Mouse (Mus musculus): ENCODE measurements around the gene Ifitm6.
A peak's percentile ranks its signal among the peaks of the same experiment; 100 is the strongest.
"Not testable (repeated sequence)": the region's sequence is repeated elsewhere in the genome, so short reads cannot be mapped to it uniquely, and the experiment has no call there.

Ifitm6 gene

GRCm38 (mm10) chr7:140974940-140975339 lies 42.8 kb downstream of the Ifitm6 start:
- no peak for DNase-seq (ENCODE audit: extremely low read depth, insufficient read length, low spot score)

- peak; percentile 47 for DNase-seq (ENCODE audit: extremely low read depth, insufficient read length, low spot score)
Measured at GRCm38 (mm10) chr7:140973396-140974165, 44.1 kb downstream of the Ifitm6 start.

GRCm38 (mm10) chr7:140971479-140972171 lies 46.1 kb downstream of the Ifitm6 start:
- DNase-seq (ENCODE audit: extremely low read depth, insufficient read length, low spot score) = no peak

- no peak for DNase-seq (ENCODE audit: extremely low read depth, insufficient read length, low spot score)
Measured at GRCm38 (mm10) chr7:140970931-140971330, 46.8 kb downstream of the Ifitm6 start.

GRCm38 (mm10) chr7:140968710-140969109 lies 49.0 kb downstream of the Ifitm6 start:
- not testable (repeated sequence) for DNase-seq (ENCODE audit: extremely low read depth, insufficient read length, low spot score)

GRCm38 (mm10) chr7:140967862-140968591 lies 49.7 kb downstream of the Ifitm6 start:
- no peak for DNase-seq (ENCODE audit: extremely low read depth, insufficient read length, low spot score)

- no peak for DNase-seq (ENCODE audit: extremely low read depth, insufficient read length, low spot score)
Measured at GRCm38 (mm10) chr7:140966921-140967320, 50.8 kb downstream of the Ifitm6 start, which contains the start of gene Ifitm1. Ifitm1 (plus strand) TSS chr7:140967221.

Measured in 3134 (cell line).